15 mouse cellular contexts compared by ENCODE assay signal in the genomic region with DNA sequence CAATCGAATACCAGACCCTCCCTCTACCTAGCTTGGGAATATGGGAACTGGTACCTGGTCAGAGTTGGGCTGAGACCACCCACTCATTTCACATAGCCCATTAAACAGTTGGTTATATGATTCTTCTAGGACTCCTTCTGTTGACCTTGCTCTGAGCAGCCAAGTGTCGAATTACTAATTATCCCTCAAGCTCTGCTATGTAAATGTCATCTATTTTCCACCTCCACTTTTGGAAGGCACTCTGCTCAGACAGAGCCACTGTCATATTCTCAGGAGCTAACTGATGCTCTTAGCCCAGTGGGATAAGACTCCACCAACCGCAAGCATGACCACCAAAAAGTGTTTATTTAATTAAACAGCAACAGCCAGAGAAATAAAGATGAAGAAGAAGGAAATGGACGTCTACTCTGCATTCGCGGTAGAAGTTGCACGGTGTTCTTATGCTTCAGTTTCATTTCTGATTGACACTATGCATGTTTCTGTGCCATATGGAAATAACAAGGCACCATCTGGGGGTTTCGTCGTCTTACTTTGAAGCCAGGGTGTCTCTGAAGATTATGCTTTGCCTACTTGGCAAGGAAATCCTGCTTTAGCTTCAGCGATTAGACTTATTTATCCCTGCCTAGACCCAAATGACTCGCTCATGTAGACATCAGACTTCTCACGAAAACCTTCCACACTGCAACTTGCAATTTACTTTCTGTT.
A peak's percentile ranks its signal among the peaks of the same experiment; 100 is the strongest.
DNase-seq lines count a peak whose midpoint lies in the region; ATAC-seq lines count a peak whose summit lies in the region.
"Had no signal": no experiment of that assay in that cellular context is flagged by ENCODE, and none has a peak within 500 bp of the region (broad histone marks: within the 10 kb centered on the region; RNA-seq: fewer than 3 reads in every experiment).

No protein-coding gene starts in this region.

- H3K9ac ChIP-seq in kidney, embryonic 14.5 days (ENCODE audit: low read depth, low read length), result no peak overlapping the region
- H3K9ac ChIP-seq: liver, embryonic 12.5 days had no signal

- H3K27me3 ChIP-seq in kidney, embryonic 14.5 days (ENCODE audit: control insufficient read depth, insufficient read depth, low read length), result no peaks in the 10 kb centered on the region
- H3K27me3 ChIP-seq: liver, embryonic 12.5 days had no signal

- no peak overlapping the region for H3K4me2 ChIP-seq in kidney, embryonic 14.5 days (replicated peaks; ENCODE audit: low read depth, low read length)
- H3K4me2 ChIP-seq: liver, embryonic 12.5 days had no signal

- H3K36me3 ChIP-seq in kidney, embryonic 14.5 days (ENCODE audit: control insufficient read depth, insufficient read depth, low read length), result no peaks in the 10 kb centered on the region
- H3K36me3 ChIP-seq: liver, embryonic 12.5 days had no signal

- no peak overlapping the region for H3K4me3 ChIP-seq in kidney, embryonic 14.5 days (ENCODE audit: low read length)
- H3K4me3 ChIP-seq: heart, adult 2 months; liver, embryonic 12.5 days had no signal

- H3K27ac ChIP-seq in kidney, embryonic 14.5 days (ENCODE audit: low read depth, low read length), result no peak overlapping the region
- H3K27ac ChIP-seq: heart, adult 2 months; liver, embryonic 12.5 days had no signal

- DNase-seq in cerebellum, adult 18-20 months, result no peak
- DNase-seq in kidney, postnatal 14 days, result no peak
- DNase-seq in right cerebral cortex, adult 2 months (ENCODE audit: low spot score in 2 of 2), result peak; percentile 59
- DNase-seq in right cerebral cortex, postnatal 14 days, result no peak
- peak; percentile 27 to 41 for DNase-seq in right cerebral cortex, postnatal 36 days (ENCODE audit: low spot score in 2 of 2)
- DNase-seq in gastrocnemius, postnatal 10 days, result no peak
- DNase-seq: adrenal gland, adult 8-10 months; heart, adult 2 months; heart, postnatal 4 days; thymus, adult 2 months had no signal

- H3K9me3 ChIP-seq in kidney, embryonic 14.5 days (ENCODE audit: control insufficient read depth, low read length), result no peaks in the 10 kb centered on the region
- H3K9me3 ChIP-seq: liver, embryonic 12.5 days had no signal

- peak; percentile 26; the same call in 1 of the 2 replicates for ATAC-seq in cerebellum, adult (ENCODE audit: insufficient number of reproducible peaks, low FRiP score, low TSS enrichment)
- peak; percentile 63 for ATAC-seq in kidney, embryonic 14.5 days (ENCODE audit: low FRiP score, low TSS enrichment)
- ATAC-seq: intestine, embryonic 16.5 days; liver, embryonic 12.5 days; lung, postnatal 0 days had no signal

- 0 out of 2 replicates have a peak, but pooled peaks cover 5% of the 10 kb centered on the region for H3K4me1 ChIP-seq in kidney, embryonic 14.5 days (ENCODE audit: control insufficient read depth, insufficient read depth, low read length)
- H3K4me1 ChIP-seq: liver, embryonic 12.5 days had no signal

- 71% methylated on average over 12 of the region's 12 CpGs for WGBS in kidney, embryonic 14.5 days

Comparison
In these comparisons a context has a peak if more than half of its experiments do, and no peak if none do; other contexts are left out.
1. DNase-seq: peak in right cerebral cortex, adult 2 months (2 of 2) and right cerebral cortex, postnatal 36 days (2 of 2); none in cerebellum, adult 18-20 months (0 of 2), kidney, postnatal 14 days (single experiment), right cerebral cortex, postnatal 14 days (single experiment) and gastrocnemius, postnatal 10 days (single experiment).